Mouse (Mus musculus): ENCODE measurements at regions not wholly inside any gene's neighbourhood (a gene's known extent, or its start where the extent isn't known, plus 50 kb on each side); places are given as distances from the start of the nearest gene placed in this dataset.
"Not testable (repeated sequence)": the region's sequence is repeated elsewhere in the genome, so short reads cannot be mapped to it uniquely, and the experiment has no call there.

DNA sequence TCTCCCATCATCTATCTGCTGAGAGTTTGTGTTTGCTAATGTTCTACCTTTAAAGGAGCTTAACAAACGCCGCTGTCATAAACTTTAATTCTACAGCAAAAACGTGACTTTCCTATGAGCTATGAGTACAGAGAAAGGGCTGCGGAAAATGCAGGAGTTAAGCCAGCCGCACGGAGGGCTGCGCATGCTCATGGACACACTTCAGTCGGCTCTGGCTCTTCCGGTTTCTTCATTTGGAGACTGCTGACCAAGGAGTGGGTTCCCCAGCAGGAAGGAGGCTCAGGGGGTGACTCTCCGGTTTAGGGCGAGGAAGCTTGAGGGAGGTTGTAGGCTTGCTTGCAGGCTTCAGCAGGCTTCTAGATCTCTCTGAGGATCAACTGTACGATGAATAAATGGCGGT is 59.3 kb downstream of the Sox2 start:
- no peak for DNase-seq

DNA sequence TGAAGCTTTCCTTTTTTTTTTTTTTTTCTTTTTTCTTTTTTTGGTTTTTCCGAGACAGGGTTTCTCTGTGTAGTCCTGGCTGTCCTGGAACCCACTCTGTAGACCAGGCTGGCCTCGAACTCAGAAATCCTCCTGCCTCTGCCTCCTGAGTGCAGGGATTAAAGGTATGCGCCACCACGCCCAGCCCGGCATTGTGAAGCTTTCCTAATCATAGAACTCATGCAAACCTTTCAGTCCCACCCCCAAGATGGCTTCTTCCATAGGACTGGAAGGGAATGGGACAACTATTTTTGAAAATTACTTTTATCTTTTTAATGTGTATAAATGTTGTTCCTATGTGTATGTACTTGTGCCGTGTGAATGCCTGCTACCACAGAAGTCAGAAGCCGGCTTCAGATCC is 61.9 kb downstream of the Sox2 start:
- DNase-seq: not testable (repeated sequence)

DNA sequence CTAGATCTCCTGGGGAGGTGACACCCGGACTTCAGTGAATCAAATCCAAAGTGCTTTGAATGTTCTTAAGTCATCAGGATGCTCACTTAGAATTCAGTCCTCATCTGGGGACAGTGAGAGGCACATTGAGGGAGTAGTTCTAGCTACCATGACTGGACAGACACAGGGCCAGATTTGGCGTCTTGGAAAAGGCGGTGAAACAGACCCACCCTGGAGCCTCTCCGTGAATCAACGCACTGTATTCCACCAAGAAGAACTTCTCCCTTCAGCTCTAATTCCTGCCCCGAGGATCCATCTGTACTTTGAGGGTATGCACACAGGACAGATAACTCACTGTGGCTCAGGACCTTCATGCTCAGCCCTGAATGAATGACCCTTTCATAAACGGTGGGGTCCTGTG is 72.3 kb downstream of the Sox2 start:
- DNase-seq: no peak

DNA sequence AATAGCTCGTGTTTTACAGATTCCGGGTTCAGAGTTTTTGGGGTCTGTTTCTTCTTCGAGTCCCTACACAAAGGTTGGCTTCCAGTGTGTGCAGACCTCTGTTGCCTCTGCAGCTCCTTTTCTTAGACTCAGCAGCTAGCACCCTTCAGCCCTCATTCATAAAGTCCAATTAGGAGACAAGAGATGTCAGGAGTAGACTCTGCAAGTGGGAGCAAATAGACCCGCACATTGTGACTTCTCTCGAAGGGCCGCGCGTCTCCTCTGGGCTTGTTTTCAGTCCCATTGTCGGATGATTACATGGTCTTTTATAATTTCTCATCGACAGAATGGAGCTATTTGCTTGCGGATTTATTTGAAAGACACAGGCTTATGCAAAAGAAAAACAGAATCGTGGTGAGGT is 76.8 kb downstream of the Sox2 start:
- DNase-seq: no peak

DNA sequence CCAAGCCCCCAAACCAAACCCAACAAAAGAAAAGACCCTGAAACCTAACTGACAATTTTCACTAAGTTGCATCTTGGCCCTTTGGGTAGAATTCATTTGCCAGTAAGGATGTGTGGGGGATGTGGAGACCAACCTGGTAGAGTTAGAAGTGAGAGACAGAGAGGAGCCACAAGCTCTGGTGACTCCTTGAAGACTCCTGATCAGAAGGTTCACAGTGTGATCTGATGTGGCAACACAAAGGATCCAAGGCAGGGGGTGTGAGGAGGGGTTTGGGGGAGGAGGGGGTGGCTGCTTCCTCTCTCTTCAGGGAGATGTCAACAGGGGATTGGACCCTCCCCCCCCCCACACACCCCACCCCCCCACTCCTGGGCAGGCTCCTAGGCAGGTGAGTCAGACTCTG is 78.1 kb downstream of the Sox2 start:
- no peak for DNase-seq

DNA sequence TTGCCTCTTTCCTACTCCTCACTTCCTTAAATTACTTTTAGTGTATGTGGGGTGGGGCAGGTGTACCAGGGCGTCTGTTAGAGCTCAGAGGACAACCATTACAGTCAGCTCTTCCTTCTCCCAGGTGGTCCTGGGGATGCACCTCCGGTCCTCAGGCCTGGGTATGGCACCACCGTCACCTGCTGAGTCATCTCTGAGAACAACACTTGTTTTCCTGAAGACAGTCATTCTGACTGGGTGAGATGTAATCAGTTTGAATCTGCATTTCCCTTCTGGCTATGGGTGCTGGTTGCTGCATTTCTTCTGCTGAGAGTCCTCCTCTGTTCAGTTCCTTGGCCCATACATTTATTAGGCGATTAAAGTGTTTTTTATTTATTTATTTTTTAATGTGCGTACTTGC is 84.8 kb downstream of the Sox2 start:
- no peak for DNase-seq

DNA sequence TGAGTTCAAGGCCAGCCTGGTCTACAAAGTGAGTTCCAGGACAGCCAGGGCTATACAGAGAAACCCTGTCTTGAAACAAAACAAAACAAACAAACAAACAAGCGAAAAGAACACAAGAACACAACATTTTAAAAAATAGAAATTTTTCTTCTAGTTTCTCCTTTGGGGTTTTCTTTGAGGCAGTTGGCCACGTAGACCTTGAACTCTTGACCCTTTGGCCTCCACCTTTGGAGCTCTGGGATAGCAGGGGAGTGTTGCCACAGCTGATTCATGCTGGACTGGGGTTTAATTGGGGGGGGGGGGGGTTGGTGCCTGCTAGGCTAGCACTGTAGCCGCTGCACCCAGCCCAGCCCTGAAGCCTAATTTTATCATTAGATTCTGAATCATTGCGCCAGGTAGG is 87.8 kb downstream of the Sox2 start:
- DNase-seq: no peak

DNA sequence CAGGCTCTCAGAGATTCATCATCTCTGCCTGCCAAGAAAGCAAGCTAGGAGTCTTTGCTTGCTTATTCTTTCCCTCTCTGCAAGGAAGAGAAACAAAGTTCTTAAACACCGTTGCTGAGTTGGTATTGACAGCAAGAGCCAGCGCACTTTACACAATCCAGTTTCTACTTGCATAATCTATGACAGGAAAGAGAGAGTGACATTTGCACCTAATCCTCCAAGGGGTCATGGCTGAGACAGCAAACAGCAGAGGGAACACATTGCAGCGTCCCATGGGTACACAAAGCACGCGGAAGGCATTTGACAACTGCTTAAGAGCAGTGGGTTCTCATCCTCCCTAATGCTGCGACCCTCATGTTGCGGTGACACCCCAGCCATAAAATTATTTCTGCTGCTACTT is 88.7 kb downstream of the Sox2 start:
- peak; percentile 8 for DNase-seq

DNA sequence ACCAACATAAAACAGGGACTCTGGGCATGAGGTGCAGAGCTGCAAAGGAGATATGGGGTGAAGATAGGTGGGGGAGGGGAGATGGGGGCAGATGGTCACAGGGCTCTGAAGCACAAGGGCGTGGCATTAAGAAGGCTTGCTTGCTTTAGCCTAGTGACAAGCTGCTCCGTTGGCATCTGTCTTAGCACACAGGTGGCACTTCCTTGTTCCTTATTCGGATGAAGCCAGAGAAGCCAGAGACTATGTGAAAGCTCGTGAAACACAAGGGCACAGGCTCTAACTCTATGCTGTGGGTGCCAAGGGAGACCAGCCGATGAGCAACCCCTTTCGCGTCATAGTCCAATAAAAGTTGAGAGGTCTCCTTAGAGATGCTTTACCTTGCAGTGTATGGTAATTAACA is 89.5 kb downstream of the Sox2 start:
- DNase-seq: no peak

DNA sequence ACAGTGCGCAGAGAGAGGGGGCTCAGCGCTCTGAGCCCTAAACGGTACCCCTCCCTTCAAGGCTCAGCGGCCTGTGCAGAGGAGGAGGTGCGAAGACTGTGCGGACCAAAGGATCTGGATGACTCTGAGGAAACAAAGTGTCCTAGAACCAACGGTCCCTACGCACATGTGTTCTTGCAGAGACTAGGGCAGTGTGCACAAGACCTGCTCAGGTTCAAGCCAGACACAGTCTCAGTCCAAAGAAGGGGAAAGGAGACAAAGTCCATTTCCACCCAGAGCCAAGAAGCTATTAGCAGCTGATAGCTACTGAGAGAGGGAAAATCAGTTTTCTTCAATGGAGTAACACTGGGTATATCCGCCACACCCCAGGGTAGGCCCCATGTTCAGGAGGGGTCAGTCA is 89.9 kb downstream of the Sox2 start:
- DNase-seq: no peak

DNA sequence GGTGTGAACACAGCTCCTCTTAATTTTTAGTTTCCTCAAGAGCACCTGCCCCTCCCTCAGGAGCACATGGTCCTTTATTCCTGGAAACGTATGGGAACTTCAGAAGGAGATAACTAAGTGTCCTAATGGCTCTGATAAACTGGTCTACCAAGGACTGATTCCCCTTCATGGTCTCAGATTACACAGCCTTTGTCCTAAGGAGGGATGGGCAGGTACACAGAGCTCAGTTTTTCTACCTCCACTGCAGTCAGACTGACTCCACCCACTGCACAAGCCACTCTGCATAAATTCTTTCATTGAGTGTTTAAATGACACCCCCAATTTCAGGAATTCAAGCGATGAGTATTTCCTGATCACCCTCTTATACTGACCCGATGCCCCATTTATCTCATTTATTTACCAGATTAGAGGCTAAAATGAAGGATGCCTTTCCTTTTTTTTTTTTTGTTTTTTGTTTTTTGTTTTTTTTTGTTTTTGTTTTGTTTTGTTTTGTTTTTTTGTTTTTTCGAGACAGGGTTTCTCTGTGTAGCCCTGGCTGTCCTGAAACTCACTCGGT is 95.1 kb downstream of the Sox2 start:
- DNase-seq: no peak

DNA sequence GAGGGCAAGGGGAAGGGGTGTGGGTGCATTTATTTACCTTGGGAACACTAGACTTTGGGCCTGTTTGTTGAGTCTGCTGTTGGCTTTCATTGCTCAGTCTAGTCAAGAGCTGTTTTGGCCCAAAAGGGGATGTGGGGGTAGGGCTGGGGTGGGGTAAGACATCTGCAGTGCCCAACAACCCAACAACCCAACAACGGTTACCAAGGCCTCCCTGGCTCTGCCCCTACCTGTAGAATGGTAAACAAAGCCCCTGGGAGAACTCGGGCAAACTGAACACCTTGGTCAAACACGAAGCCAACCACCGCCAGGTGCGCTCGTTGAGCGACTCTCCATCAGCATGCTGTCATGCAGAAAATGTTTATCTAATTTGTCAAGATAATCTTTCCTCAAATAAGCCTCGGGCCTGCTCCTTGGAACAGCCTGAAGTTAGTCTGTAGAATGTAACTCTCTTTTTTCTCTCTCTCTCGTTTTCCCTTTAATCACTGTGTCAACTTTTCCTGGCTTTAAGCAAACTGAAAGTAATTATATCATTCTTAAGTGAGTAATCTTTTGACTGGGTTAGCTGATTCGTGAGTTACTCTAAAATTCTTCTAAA is 97.4 kb downstream of the Sox2 start:
- peak; percentile 14 for DNase-seq

DNA sequence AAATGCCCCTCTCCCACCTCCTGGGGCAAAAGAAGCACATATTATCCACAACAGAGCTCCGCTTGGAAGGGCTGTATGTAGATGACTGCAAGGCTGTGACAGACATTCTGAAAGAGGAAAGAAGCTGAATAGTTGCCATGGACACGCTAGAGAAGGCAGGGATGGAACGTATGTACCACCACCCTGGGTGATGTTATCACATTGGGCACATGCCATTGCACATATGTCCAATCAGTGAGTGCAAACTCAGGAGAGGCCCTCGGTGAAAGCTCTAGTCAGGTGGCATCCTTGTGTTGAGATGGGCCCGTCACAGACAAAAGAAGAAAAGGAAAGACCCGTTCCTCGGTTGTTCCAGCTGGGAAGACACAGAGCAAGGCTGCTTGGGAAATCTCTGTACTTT is 99.8 kb downstream of the Sox2 start:
- DNase-seq: no peak

DNA sequence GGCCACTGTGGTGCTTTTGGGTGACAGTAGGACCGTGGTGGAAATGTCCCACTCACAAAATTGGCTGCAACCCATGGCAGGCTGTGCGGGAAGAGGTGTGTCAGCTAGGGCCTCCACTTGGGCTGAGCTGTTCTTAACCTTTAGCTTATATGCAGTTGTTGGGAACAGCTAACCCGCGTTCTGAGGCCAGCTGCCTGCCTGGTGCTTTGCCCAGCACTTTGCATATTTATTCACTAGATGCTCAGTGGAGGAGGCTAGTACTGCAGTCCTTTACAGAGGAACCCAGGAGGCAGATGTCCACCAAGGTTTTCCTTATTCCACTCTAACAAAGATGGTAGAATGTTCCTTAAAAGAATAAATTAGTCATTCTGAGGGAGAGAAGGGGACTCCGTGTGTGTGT is 101.3 kb downstream of the Sox2 start:
- peak; percentile 8 for DNase-seq

DNA sequence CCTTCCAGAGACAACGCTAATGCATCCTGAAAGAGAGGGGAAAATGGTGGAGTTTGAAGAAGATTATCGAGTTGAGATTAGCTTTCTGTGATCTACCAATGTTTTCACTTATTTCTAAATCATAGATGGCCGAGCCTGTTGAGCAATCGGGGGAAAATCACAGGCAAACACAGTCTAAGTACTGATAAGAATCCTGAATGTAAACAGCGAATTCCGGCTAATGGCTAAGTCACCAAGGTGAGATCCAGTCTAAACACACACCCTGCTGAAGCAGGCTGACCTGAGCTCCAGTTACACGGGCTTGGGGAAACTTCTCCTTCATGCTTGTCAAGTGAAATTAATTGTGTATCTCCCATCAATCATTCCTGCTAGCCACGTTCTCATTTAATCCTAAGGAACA is 103.4 kb downstream of the Sox2 start:
- peak; percentile 41 for DNase-seq

DNA sequence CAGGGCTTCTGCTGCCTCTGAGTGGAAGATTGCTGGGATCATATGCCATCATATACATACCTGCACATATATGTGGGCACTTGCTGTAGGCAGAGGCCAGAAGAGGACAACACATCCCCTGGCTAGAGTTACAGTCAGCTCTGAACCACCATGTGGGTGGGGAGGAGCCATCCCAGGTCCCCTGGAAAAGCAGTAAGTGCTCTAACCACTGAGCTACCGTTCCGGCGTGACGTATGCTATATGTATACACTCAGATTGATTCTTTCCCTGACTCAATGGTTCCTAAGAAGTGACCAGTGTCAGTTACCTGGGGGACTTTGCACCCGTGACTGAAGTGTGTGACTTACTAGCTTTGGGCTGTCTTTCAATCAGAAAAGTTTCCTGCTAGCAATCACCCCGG is 104.6 kb downstream of the Sox2 start:
- DNase-seq: no peak

DNA sequence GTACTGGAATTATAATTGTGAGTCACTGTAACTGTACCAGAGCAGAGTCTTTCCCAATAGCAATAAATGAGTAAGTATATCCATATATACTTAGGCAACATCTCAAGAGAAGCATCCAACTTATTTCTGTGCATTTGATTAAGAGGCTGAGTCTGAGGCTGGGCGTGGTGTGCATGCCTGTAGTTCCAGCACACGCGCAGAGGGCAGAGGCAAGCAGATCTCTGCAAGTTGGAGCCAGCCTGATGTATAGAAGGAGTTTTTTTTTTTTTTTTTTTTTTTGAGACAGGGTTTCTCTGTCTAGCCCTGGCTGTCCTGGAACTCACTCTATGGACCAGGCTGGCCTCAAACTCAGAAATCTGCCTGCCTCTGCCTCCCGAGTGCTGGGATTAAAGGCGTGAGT is 105.1 kb downstream of the Sox2 start:
- not testable (repeated sequence) for DNase-seq

DNA sequence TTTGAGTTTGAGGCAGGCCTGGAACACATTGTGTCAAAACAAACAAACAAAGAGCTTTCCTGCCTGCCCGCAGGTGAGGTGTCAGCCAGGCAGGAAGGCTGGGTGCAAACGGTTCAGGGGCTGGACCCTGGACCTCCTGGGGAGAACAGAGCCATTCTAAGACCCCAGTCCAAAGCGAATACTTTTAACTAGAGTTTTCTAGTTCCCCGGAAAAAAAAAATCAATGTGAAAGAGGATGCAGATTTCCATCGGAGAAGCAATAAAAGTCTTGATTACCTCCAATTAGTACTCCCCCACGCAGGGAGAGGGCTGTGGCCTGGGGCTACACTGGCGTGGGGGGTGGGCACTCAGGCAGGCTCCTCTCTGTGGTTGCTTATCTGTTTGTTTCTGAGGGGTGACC is 106.4 kb downstream of the Sox2 start:
- DNase-seq: no peak

DNA sequence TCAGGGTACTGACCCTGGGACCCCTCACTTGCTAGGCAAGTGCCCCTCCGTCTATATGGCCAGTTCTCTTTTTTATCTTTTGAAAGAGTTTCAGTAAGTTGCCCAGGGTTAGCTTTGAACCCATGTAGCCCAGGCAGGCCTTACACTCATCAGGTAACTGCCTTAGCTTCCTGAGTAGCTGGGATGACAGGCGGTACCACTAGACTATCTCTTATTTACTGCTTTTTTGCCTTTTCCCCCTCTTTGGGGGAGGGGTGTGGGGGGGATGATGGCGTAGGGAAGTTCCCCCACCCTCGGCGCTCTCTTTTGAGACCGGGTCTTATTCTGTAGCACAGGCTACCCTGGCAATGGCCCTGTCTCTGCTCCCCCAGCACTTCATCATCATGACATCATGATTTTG is 106.9 kb downstream of the Sox2 start:
- DNase-seq: no peak

DNA sequence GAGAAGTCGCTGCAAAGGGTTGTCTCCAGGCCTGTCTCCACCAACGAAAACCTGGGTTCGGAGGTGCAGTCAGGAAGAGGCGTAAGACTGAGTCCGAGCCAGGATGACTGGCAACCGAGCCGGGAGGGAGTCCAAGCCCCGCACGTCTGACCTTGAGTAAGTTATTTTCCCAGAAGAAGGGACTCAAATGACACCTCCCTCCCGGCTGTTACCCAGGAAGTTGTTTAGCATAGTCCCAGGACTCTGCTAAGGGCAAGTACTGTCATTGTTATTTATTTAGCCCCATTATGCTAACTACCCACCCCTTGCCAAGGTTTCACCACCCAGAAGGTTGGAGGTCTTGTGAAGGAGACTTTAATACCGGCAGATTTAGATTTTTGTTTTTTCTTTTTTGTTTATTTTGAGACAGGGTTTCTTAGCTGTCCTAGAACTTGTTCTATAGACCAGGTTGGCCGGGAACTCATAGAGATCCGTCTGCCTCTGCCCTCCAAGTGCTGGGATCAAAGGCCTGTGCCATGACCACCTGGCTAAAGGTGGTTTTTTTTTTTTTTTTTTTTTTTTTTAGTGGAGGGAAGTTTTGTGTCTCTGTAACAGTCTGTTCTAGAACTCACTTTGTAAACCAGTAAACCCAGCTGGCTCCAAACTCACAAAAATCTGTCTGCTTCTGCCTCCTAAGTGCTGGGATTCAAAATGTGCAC is 107.8 kb downstream of the Sox2 start:
- no peak for DNase-seq

DNA sequence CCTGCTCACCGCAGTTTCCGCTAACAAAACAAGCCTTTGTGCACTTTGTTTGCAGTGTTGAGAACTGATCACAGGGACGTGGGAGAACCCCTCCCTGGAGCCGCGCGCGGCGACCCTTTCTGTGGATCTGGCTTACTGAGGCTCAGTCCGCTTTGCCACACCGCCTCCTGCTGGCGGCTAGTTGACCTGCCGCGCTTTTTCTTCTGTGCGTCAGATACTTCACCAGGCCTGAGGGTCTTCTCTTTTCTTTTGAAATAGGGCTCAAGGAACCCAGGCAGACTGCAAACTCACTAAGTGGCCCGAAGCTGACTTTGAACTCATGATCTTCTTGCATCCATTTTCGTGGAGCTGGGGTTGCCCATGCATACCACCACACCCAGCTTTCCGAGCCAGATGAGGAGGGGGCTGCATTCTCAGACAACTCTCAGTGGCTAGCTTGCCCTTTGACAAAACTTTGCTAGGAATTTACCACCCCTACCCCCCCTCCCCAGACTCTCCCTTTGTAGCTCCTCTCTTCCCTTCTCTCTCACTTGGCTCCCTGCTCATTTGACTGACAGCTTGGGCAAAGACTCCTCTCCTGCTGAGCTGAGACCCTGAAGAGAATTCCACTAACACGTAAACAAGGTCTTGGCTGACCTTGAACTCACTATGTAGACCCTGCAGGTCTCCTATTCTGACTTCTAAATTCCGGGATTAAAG is 109.9 kb downstream of the Sox2 start:
- no peak for DNase-seq

DNA sequence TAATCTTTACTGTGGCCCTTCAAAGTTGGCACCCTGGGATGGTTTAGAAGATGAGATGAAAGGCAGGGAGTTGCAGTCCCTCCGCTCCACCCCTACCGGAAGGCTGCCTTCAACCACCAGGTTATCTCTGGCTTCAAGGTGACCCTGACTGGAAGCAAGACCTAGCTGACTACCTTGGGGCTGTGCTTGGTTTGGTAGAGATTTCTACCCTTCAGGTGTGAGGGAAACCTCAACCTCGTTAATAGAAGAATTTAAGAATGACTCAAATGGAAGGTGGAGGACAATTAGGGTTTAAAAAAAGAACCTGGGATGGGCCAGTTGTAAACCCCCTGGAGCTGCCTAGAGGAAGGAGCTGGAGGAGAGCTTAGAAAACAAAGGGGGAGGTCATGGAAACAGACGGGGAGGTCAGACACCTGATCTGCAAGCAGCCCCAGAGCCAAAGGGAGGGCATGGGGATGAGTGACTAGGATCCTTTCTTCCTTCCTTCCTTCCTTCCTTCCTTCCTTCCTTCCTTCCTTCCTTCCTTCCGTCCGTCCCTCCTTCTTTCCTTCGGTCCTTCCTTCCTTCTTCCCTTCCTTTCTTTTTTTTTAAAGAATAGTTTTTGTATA is 111.1 kb downstream of the Sox2 start:
- no peak for DNase-seq

DNA sequence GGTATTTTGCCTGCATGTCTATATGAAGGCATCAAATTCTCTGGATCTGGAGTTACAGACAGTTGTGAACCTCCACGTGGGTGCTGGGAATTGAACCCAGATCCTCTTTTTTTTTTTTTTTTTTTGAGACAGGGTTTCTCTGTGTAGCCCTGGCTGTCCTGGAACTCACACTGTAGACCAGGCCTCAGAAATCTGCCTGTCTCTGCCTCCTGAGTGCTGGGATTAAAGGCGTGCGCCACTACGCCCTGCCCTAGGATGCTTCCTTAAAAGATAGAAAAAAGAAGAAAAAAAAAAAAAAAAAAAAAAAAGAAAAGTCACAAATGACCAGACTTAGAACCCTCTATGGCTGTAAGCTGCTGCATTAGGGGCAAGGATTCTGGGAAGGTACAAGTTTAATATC is 111.6 kb downstream of the Sox2 start:
- DNase-seq: no peak

DNA sequence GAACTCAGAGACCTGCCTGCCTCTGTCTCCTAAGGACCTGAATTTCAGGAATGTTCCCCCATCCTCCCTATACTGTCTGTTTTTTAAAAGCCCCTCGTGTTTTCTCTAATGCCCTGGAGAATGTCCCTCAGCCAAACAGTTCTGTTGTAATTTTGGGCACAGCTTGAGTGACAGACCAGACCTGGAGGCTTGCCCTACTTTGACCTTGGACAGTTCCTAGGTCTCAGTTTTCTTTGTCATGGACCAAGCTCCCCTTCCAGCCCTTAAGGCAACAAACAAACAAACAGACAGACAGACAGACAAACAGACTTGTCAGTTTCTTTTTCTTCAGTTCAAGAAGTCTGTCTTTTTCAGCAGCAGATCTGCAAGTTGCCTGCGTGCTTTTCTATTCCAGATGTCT is 114.4 kb downstream of the Sox2 start:
- DNase-seq: no peak

Measured in lung, postnatal 10 days (tissue).